Mouse (Mus musculus): Measurements from ENCODE around the gene Mt4.
"Not testable (repeated sequence)": the region's sequence is repeated elsewhere in the genome, so short reads cannot be mapped to it uniquely, and the experiment has no call there.

Gene Mt4

GRCm38 (mm10) chr8:94136933-94137332 is at the start of gene Mt4:
Mt4 (plus strand) TSS chr8:94137197.
- no peak for DNase-seq (ENCODE audit: low spot score)

DNA sequence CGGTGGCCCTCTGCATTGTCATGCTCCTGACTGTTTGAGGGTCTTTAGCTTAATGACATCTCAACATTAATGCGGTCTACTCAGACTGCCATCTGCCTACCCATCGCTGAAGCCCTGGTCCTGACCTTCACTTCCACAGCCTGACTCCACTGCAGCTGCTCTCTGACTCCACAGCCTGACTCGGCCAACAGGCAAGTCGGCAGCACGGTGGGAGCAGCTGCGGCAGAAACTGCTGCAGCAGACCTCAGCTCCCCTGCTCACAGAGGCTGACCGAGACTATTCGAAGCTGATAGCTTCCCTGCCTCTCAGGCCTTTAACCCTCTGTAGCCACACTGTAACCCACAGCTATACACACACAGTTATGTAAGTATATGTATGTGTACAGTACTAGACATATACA is 49.0 kb upstream of the Mt4 start:
- DNase-seq (ENCODE audit: low spot score): no peak

- no peak for DNase-seq (ENCODE audit: low spot score)
Measured at GRCm38 (mm10) chr8:94089715-94090114, 47.3 kb upstream of the Mt4 start.

- no peak for DNase-seq (ENCODE audit: low spot score)
Measured at GRCm38 (mm10) chr8:94092848-94093247, 44.1 kb upstream of the Mt4 start.

DNA sequence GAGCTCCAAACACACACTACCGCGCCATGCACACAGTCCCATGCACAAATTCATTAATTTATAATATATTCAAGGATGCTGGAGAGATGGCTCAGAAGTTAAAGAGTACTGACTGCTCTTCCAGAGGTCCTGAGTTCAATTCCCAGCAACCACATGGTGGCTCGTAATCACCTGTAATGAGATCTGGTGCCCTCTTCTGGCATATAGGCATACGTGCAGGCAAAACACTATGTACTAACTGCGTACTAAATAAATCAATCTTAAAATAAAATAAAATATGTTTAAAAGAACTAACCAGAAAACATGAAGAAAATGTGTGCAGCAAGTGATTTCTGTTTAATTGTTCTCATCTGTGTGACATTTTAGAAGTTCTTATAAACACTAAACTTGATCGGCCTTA is 42.7 kb upstream of the Mt4 start:
- DNase-seq (ENCODE audit: low spot score): no peak

GRCm38 (mm10) chr8:94098081-94098974 is 38.7 kb upstream of the Mt4 start, which contains the start of gene Bbs2:
Bbs2 (minus strand) TSS chr8:94098928.
- DNase-seq (ENCODE audit: low spot score): peak; percentile 99

DNA sequence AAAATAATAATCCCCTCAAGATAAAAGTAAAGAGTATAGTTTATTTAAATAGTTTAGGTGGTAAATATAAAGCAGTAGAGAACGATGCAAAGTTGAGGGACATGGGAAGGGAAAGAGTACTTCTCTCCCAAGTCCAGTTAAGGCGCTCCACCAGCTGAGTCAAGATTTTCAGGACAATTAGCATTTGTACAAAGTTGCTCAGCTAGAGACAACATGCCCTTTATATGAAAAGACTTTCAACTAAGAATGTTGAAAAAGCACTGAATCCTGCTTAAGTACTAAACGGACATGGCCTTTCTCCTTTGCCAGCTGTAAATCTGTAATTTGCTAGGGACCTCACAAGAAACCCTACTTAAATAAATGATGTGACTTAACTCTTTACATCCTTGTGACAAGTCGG is 38.0 kb upstream of the Mt4 start:
- DNase-seq (ENCODE audit: low spot score): no peak

GRCm38 (mm10) chr8:94104146-94104545 is 32.9 kb upstream of the Mt4 start:
- DNase-seq (ENCODE audit: low spot score): peak; percentile 69

GRCm38 (mm10) chr8:94107871-94108270 is 29.1 kb upstream of the Mt4 start:
- DNase-seq (ENCODE audit: low spot score): peak; percentile 70

DNA sequence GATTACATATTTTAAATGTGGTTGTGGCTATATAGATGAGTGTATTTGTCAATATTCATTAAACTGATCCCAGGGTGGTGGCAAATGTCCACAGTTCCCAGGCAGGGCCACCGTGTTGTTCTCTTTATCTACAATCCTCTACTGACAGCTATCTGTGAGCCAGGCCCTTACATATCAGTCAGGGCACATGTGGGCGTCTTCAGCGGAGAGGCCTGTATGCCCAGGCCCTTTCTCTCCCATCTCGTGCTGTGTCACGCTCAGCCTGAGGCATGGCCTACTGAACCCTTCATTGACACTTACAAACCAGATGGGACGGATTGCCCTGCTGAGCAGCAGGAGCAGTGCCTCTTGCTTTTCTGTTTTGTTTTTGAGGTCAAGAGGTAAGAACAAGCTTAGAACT is 27.6 kb upstream of the Mt4 start:
- DNase-seq (ENCODE audit: low spot score): no peak

- no peak for DNase-seq (ENCODE audit: low spot score)
Measured at GRCm38 (mm10) chr8:94109835-94110234, 27.2 kb upstream of the Mt4 start.

GRCm38 (mm10) chr8:94110526-94111177 is 26.3 kb upstream of the Mt4 start:
- no peak for DNase-seq (ENCODE audit: low spot score)

- no peak for DNase-seq (ENCODE audit: low spot score)
Measured at GRCm38 (mm10) chr8:94113435-94113834, 23.6 kb upstream of the Mt4 start.

DNA sequence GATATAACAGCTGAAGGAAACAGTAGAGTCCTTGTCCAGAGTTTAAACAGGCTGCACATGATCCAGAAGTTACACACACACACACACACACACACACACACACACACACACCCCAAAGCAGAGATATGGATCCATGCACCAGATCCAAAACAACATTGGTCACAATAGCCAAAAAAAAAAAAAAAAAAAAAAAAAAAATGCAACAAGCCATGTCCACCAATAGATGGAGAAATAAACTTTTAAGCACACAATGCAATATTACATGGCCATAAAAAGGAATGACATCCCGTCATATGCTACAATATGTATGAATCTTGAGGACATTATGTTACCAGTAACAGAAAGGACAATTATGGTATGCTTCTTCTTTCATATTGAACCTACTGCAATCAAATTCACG is 23.0 kb upstream of the Mt4 start:
- no peak for DNase-seq (ENCODE audit: low spot score)

GRCm38 (mm10) chr8:94118776-94119430 is 18.1 kb upstream of the Mt4 start:
- DNase-seq (ENCODE audit: low spot score): no peak

GRCm38 (mm10) chr8:94121625-94122024 is 15.4 kb upstream of the Mt4 start:
- DNase-seq (ENCODE audit: low spot score): no peak

GRCm38 (mm10) chr8:94122711-94123468 is 14.1 kb upstream of the Mt4 start:
- DNase-seq (ENCODE audit: low spot score): no peak

- no peak for DNase-seq (ENCODE audit: low spot score)
Measured at GRCm38 (mm10) chr8:94127711-94128110, 9.3 kb upstream of the Mt4 start.

GRCm38 (mm10) chr8:94129133-94129789 is 7.7 kb upstream of the Mt4 start:
- no peak for DNase-seq (ENCODE audit: low spot score)

DNA sequence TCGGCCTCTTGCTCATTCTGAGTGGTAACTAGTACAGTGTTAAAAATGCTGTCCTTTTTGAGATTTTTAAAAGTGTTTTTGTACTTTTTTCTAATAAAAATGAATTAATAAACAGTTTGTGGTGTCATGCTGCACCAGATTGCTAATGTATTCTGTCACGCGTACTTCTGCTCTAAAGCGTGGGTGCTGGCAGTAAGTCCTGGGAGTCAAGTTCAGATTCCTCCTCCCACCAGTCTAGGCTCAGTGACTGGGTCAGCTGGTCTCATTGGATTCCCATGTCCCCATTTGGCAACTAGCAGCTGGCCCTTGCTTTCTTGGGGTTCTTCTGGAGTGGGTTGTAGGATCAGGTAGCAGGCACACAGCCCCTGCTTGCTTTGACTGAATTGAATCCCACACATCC is 6.9 kb upstream of the Mt4 start:
- DNase-seq (ENCODE audit: low spot score): no peak

DNA sequence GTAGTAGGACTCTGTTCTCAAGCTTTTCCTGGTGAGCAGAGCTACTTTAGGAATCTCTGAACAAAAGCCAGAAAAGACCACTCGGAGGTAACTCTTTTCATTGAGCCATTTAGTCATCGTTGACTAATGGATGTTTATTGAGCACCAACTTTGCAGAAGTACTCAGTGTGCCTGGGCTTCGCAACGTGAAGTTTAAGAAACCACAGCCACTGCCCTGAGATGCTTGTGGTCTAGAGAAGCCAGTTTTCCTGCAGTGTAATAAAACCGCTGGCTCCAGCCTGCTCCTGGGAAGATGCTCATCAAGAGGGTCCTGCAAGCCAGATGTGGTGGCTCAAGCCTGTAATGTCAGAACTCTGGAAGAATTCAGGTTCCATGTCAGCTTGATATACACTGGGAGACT is 4.9 kb upstream of the Mt4 start:
- no peak for DNase-seq (ENCODE audit: low spot score)

GRCm38 (mm10) chr8:94134601-94135000 is 2.4 kb upstream of the Mt4 start:
- not testable (repeated sequence) for DNase-seq (ENCODE audit: low spot score)

All from ovary, adult 18-20 months (tissue).